Mouse (Mus musculus): ENCODE measurements around the gene Cyp2w1. TPM values are rescaled to one million over a fixed set of nuclear protein-coding genes. Genes with fewer than 3 reads are reported as not detected.

The Cyp2w1 gene
- polyA plus RNA-seq, 1 experiment from 2014 or later: not detected

DNA sequence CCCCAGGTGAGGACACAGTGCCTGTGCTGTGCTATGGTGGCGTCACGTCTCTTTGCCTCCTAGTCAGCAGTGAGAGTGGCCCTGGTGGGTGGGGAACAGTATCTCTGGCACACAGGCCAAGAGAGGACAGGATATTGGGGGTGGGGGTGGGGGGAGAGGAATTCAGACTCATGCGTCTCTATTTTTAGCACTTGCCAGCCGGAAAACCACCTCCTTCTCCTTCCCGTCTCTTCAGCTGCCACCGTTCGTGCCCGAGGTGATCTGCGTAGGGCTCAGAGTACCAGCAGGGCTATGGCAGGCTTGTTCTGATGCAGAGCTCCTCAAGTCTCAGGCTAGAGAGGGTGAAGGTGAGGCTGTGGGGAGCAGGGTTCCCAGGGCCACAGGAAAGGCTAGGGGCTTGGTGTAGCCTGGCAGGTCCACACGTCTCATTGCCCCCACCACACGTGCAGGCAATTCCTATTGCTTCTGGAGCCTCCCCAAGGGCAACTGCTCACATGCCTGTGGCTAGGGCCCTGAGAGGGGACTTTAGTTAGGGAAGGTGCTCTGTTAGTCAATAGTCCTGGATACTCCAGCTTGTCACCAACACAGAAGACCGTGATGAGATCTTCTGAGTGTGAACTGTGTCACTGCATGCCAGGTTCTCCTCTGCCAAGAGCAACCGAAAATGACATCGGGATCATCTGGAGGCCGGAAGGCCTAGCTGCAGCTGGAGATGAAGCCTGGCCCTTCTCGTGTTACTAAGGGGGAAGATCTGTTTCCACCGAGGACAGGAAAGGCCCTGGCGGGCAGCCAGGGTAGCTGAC lies 25.3 kb downstream of the Cyp2w1 start, which contains the start of gene Gpr146:
Gpr146 (plus strand) TSS at position 230 of the 803 bp plus-strand sequence.
- Histone ChIP-seq H3K4me1 (replicated peaks) (peaks cover 75% of the 10 kb centered on the region), H3K9me3 (replicated peaks) (no peaks in the 10 kb centered on the region), H3K9ac (peak within 1 kb of the TSS; percentile 46; the same call in 1 of the 2 replicates), H3K27me3 (replicated peaks) (no peaks in the 10 kb centered on the region), H3K4me2 (peak within 1 kb of the TSS; percentile 89), H3K4me3 (0 out of 2 replicates have a peak within 1 kb of the TSS, but pooled peaks have one; percentile 7), H3K27ac (ENCODE audit: poor library complexity, severe bottlenecking) (peak within 1 kb of the TSS; percentile 97), H3K36me3 (no peaks in the 10 kb centered on the region)
- WGBS: 15% methylated on average over 18 of the region's 18 CpGs
- ATAC-seq (ENCODE audit: insufficient number of reproducible peaks, low FRiP score): no peak

DNA sequence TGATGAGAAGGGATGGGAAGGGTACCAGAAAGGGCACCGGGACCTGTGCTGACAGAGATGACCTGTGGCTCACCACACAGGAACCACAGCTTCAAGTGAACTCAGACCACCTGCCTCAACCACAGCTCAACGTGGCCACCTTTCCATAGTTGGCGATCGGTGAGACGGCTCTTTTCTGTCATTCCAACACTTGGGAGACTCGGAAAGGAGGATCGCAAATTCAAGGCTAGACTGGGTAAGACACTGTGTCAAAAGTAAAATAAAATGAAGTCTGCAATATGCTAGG lies 25.8 kb downstream of the Cyp2w1 start:
- H3K9me3 ChIP-seq (replicated peaks): no peaks in the 10 kb centered on the region
- H3K36me3 ChIP-seq: no peaks in the 10 kb centered on the region
- H3K4me3 ChIP-seq: no peak overlapping the region
- H3K27me3 ChIP-seq (replicated peaks): no peaks in the 10 kb centered on the region
- H3K4me1 ChIP-seq (replicated peaks): peaks cover 75% of the 10 kb centered on the region
- peak overlapping the region; percentile 56; the same call in 1 of the 2 replicates for H3K4me2 ChIP-seq
- peak overlapping the region; percentile 97 for H3K27ac ChIP-seq (ENCODE audit: poor library complexity, severe bottlenecking)
- ATAC-seq (ENCODE audit: insufficient number of reproducible peaks, low FRiP score): no peak
- WGBS: 78% methylated on average over 7 of the region's 7 CpGs
- H3K9ac ChIP-seq: peak overlapping the region; percentile 46; the same call in 1 of the 2 replicates

- H3K27ac ChIP-seq (ENCODE audit: poor library complexity, severe bottlenecking): peak overlapping the region; percentile 97
- H3K27me3 ChIP-seq (replicated peaks): no peaks in the 10 kb centered on the region
- H3K36me3 ChIP-seq: no peaks in the 10 kb centered on the region
- H3K4me2 ChIP-seq: peak overlapping the region; percentile 89
- H3K4me3 ChIP-seq: no peak overlapping the region
- WGBS: 18% methylated on average over 21 of the region's 21 CpGs
- H3K9me3 ChIP-seq (replicated peaks): no peaks in the 10 kb centered on the region
- peak overlapping the region; percentile 33 for H3K9ac ChIP-seq
- 0 out of 2 replicates have a peak, but pooled peaks have one; percentile 18 for ATAC-seq (ENCODE audit: insufficient number of reproducible peaks, low FRiP score)
- peaks cover 80% of the 10 kb centered on the region for H3K4me1 ChIP-seq (replicated peaks)
These were observed 26.7 kb downstream of the Cyp2w1 start for GRCm38 (mm10) chr5:139378986-139379629.

DNA sequence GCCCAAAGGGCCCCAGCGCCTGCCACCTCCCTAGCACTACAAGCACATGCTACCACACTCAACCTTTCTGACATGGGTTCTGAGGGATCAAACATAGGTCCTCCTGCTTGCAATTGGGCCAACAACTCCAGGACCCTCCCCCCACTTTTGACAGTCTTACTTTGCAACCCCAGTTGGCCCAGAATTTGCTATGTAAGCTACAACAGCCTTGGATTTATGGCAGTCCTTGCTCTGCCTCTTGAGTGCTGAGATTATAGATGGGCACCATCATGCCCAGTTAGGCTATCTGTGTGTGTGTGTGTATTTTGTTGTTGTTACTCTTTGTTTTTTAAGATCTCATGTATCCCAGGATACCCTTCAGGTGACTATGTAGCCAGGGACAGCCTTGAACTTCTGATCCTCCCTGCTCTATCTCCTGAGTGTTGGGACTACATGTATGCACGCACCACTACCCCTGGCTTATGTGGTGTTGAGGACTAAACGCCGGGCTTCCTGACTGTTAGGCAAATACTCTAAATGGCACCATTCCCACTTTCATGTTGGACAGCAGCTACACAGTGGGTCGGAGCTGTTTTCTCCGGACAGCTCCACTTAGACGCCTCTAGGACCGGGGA lies 27.5 kb downstream of the Cyp2w1 start:
- no peaks in the 10 kb centered on the region for H3K36me3 ChIP-seq
- peak overlapping the region; percentile 97 for H3K27ac ChIP-seq (ENCODE audit: poor library complexity, severe bottlenecking)
- 24% methylated on average over 8 of the region's 8 CpGs for WGBS
- ATAC-seq (ENCODE audit: insufficient number of reproducible peaks, low FRiP score): peak; percentile 0; the same call in 1 of the 2 replicates
- peak overlapping the region; percentile 80 for H3K4me3 ChIP-seq
- H3K9me3 ChIP-seq (replicated peaks): no peaks in the 10 kb centered on the region
- no peaks in the 10 kb centered on the region for H3K27me3 ChIP-seq (replicated peaks)
- H3K9ac ChIP-seq: peak overlapping the region; percentile 66; the same call in 1 of the 2 replicates
- H3K4me1 ChIP-seq (replicated peaks): peaks cover 87% of the 10 kb centered on the region
- peak overlapping the region; percentile 89 for H3K4me2 ChIP-seq

GRCm38 (mm10) chr5:139380385-139381248 lies 28.2 kb downstream of the Cyp2w1 start:
- under 1% methylated on average over 55 of the region's 73 CpGs for WGBS
- Histone ChIP-seq H3K9me3 (replicated peaks) (no peaks in the 10 kb centered on the region), H3K4me2 (peak overlapping the region; percentile 89), H3K9ac (peak overlapping the region; percentile 88), H3K36me3 (no peaks in the 10 kb centered on the region), H3K4me3 (peak overlapping the region; percentile 80), H3K27me3 (replicated peaks) (no peaks in the 10 kb centered on the region), H3K27ac (ENCODE audit: poor library complexity, severe bottlenecking) (peak overlapping the region; percentile 97), H3K4me1 (replicated peaks) (peaks cover 90% of the 10 kb centered on the region)
- ATAC-seq (ENCODE audit: insufficient number of reproducible peaks, low FRiP score): peak; percentile 89

DNA sequence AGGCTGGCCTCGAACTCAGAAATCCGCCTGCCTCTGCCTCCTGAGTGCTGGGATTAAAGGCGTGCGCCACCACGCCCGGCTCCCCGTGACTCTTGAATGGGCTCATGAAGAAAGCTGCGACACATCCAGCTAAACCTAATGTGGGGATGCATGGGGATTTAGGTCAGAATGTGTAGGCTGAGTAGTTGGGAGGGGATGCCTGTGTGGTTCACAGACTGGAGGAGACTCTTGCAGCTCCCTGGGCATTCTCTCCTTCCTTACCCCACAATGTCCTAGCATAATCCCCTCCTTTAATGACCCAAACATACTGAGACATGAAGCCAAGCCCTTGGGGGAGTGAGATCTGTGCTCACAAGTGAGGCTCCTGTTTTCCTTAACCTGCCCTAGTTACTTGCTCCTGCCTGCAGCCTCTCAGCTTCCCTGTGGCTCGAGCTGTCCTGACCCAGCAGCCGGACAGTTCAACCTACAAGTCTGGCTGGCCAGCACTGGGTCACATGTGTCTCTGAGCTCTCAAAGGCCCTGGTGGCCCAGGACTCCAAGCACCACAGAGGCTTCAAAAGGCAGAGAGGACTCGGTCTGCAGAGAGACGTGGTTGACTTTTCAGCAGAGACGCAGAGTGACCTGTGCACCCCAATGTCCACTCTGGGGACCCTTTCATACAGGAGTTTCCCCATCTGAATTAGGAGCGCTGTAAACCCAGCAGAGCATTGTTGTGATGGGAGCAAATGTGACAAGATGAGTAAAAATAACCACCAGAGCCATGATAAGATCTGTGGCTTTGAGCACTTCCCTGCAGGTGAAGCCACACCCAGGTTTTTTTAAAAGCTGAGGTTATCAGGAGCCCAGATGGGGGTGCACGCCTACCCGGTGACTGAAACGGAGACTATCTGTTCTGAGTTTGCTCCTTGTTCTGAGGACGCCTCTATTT lies 29.4 kb downstream of the Cyp2w1 start:
- WGBS: 54% methylated on average over 18 of the region's 18 CpGs
- H3K36me3 ChIP-seq: no peaks in the 10 kb centered on the region
- H3K27me3 ChIP-seq (replicated peaks): no peaks in the 10 kb centered on the region
- peak overlapping the region; percentile 89 for H3K4me2 ChIP-seq
- H3K9me3 ChIP-seq (replicated peaks): no peaks in the 10 kb centered on the region
- peak overlapping the region; percentile 49 for H3K9ac ChIP-seq
- H3K27ac ChIP-seq (ENCODE audit: poor library complexity, severe bottlenecking): peak overlapping the region; percentile 98
- peak; percentile 23 for ATAC-seq (ENCODE audit: insufficient number of reproducible peaks, low FRiP score)
- H3K4me3 ChIP-seq: peak overlapping the region; percentile 80
- peaks cover 88% of the 10 kb centered on the region for H3K4me1 ChIP-seq (replicated peaks)

DNA sequence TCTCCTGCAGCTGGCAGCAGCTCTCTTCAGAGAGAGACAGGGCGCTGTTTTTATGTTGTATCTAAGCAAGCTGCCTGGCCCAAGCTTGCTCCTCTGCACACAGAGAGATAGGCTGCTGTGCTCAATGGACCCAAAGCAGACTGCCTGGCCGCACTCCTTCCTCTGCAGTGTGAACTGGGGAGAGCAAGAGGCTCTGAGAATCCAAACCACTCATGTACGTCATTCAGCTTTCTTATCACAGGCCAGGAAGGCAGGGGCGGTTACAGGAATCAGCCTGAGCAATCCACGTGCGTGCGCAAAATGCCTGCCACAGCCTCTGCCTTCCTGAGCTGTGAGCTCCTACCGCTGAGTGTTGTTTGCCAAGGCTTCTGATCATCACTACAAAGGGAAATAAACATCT lies 30.3 kb downstream of the Cyp2w1 start:
- Histone ChIP-seq H3K27ac (ENCODE audit: poor library complexity, severe bottlenecking) (peak overlapping the region; percentile 98), H3K4me3 (peak overlapping the region; percentile 80), H3K4me1 (replicated peaks) (peaks cover 87% of the 10 kb centered on the region), H3K9ac (peak overlapping the region; percentile 49), H3K9me3 (replicated peaks) (no peaks in the 10 kb centered on the region), H3K27me3 (replicated peaks) (no peaks in the 10 kb centered on the region), H3K4me2 (peak overlapping the region; percentile 89), H3K36me3 (no peaks in the 10 kb centered on the region)
- ATAC-seq (ENCODE audit: insufficient number of reproducible peaks, low FRiP score): peak; percentile 72
- WGBS: 8% methylated on average over 8 of the region's 8 CpGs

- Histone ChIP-seq H3K4me1 (replicated peaks) (peaks cover 87% of the 10 kb centered on the region), H3K36me3 (no peaks in the 10 kb centered on the region), H3K27ac (ENCODE audit: poor library complexity, severe bottlenecking) (peak overlapping the region; percentile 98), H3K9ac (0 out of 2 replicates have a peak overlapping the region, but pooled peaks have one; percentile 46), H3K4me2 (peak overlapping the region; percentile 89), H3K4me3 (0 out of 2 replicates have a peak overlapping the region, but pooled peaks have one; percentile 8), H3K9me3 (replicated peaks) (no peaks in the 10 kb centered on the region), H3K27me3 (replicated peaks) (no peaks in the 10 kb centered on the region)
- ATAC-seq (ENCODE audit: insufficient number of reproducible peaks, low FRiP score): no peak
- WGBS: 78% methylated on average over 9 of the region's 9 CpGs
These were observed 30.8 kb downstream of the Cyp2w1 start for GRCm38 (mm10) chr5:139383234-139383633.

GRCm38 (mm10) chr5:139384531-139384930 lies 32.1 kb downstream of the Cyp2w1 start:
- Histone ChIP-seq H3K9me3 (replicated peaks) (no peaks in the 10 kb centered on the region), H3K36me3 (no peaks in the 10 kb centered on the region), H3K27me3 (replicated peaks) (no peaks in the 10 kb centered on the region), H3K4me2 (peak overlapping the region; percentile 89), H3K4me1 (replicated peaks) (peaks cover 87% of the 10 kb centered on the region), H3K27ac (ENCODE audit: poor library complexity, severe bottlenecking) (peak overlapping the region; percentile 98), H3K9ac (peak overlapping the region; percentile 34; the same call in 1 of the 2 replicates), H3K4me3 (no peak overlapping the region)
- 30% methylated on average over 10 of the region's 10 CpGs for WGBS
- ATAC-seq (ENCODE audit: insufficient number of reproducible peaks, low FRiP score): no peak

Measured in heart, embryonic 12.5 days (tissue).